Mouse (Mus musculus): ENCODE data around the gene Atxn2.
"Not testable (repeated sequence)": the region's sequence is repeated elsewhere in the genome, so short reads cannot be mapped to it uniquely, and the experiment has no call there.

DNA sequence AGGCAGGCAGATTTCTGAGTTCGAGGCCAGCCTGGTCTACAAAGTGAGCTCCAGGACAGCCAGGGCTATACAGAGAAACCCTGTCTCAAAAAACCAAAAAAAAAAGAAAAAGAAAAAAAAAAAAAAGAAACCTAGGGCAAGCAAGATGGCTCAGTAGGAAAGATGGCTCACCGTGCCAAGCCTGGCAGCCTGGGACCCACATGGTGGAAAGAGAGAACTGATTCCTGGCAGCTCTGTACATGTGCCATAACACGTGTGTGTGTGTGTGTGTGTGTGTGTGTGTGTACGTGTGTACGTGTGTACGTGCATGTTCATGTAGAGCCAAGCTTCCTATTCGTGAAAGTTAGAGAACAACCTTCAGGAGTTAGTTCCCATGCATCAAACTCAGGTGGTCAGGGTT is 19.7 kb upstream of the Atxn2 start:
- TF ChIP-seq CTCF (conservative IDR thresholded peaks at IDR 0.05; ENCODE audit: insufficient read depth, insufficient read length, low read depth, low read length); POLR2A (IDR thresholded peaks at IDR 0.05; ENCODE audit: low read depth, low read length): not testable (repeated sequence)

Data from kidney, adult 2 months (tissue).